Mouse (Mus musculus) testis, adult 2 months (tissue): ENCODE results near the gene Cdipt.

ENCODE experiments used
- CTCF ChIP-seq: fragments of 200-500 bp; IDR thresholded peaks from 2 replicates; pipeline ENCODE4 v1.5.1; 2012; ENCODE audit warnings: low read depth, mild to moderate bottlenecking, inconsistent platforms, low read length, moderate library complexity; ENCODE audit not compliant: control insufficient read depth, insufficient read depth, insufficient replicate concordance
- POLR2A ChIP-seq: fragments of 200-500 bp; IDR thresholded peaks from 2 replicates; pipeline ENCODE4 v1.6.1; 2012; ENCODE audit warnings: low read depth, mild to moderate bottlenecking, inconsistent platforms, low read length, moderate library complexity; ENCODE audit not compliant: control insufficient read depth

DNA sequence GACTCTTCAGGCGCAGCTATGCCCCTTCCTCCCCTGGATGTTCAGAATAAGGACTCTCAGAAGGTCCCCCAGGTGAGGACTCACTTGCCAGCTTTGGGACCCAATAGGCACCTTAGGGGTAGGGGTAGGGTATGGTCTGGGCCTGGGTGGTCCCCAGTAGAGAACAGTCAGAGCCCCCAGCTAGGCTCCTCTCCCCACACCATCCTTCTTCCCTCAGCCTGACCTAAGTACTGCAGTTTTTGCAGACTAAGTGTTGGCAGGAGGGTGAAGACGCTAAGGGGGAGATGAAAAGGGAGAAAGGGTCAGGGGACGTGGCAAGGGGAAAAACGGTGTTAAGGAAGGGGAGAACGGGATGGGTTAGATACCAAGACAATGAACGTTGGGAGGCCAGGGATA, 42.2 kb downstream of the Cdipt start:
- TF ChIP-seq CTCF (no peak), POLR2A (no peak)
